Mouse (Mus musculus) mouse trophoblast stem cell (cell line): ENCODE measurements around the gene Bco2.

ENCODE experiments used
- in situ Hi-C, 2 experiments: fragments of 300-500 bp; cut with MseI, MboI; formaldehyde crosslinking; loops; 2 replicates in 1 of 2; 3 replicates in 1 of 2; pipeline ENCODE4 v1.15.1; 2025

The Bco2 gene

GRCm38 (mm10) chr9:50520748-50521147 is 34.2 kb downstream of the Bco2 start:
- in situ Hi-C loops, result loop anchor here in 1 of 2 experiments (5.0 kb wide), 1 partner anchor 53 kb away; no protein-coding TSS in a partner anchor

- in situ Hi-C loops, result no loop called here
Measured at GRCm38 (mm10) chr9:50518781-50519180, 36.2 kb downstream of the Bco2 start.

GRCm38 (mm10) chr9:50515462-50515861 is 39.5 kb downstream of the Bco2 start:
- in situ Hi-C loops, result no loop called here

GRCm38 (mm10) chr9:50507570-50507969 is 47.4 kb downstream of the Bco2 start:
- in situ Hi-C loops, result no loop called here

- in situ Hi-C loops, result no loop called here
Measured at GRCm38 (mm10) chr9:50505405-50505804, 49.6 kb downstream of the Bco2 start.

- in situ Hi-C loops, result no loop called here
Measured at GRCm38 (mm10) chr9:50502949-50503348, 52.0 kb downstream of the Bco2 start.

- in situ Hi-C loops, result no loop called here
Measured at GRCm38 (mm10) chr9:50500974-50501501, 53.9 kb downstream of the Bco2 start.

GRCm38 (mm10) chr9:50500467-50500973 is 54.5 kb downstream of the Bco2 start:
- in situ Hi-C loops, result no loop called here

- in situ Hi-C loops, result no loop called here
Measured at GRCm38 (mm10) chr9:50499781-50500180, 55.2 kb downstream of the Bco2 start.

- in situ Hi-C loops, result no loop called here
Measured at GRCm38 (mm10) chr9:50498815-50499214, 56.2 kb downstream of the Bco2 start.

DNA sequence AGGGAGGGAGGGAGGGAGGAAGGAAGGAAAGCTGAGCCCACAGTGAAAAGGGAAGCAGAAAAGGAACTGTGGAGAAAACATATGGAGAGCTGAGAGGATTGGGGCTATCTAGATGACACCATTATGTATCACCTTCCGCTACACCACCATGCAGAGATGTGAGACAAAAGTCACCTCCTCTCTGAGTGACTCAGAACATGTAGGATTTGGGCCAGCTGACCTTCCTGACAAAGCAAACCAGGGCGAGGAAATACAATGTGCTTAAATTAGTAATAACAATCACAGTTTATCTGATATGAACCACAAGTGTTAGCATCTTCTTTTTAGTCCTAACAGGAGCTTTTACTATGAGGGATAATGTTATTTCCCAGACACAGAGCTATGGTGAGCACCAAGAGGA is 57.4 kb downstream of the Bco2 start:
- in situ Hi-C loops, result no loop called here

DNA sequence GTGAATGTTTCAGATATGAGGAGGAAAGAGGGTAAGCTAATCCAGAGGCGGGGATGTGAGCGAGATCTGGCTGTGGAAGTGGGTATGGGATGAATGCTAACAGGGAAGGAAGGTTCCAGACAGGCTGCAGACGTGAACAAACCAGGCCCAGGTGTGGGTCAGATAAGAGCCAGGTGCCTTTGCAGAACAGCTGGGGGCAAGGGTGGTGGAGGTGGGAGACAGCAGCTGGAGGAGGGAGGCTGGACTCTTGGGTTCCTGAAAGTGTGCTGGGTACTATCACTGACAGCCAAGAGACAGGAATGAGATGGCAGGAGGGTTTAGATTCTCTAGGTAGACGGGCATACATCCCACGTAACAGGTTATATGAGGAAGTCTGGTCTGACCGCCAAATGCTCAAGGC is 57.9 kb downstream of the Bco2 start:
- in situ Hi-C loops, result no loop called here

DNA sequence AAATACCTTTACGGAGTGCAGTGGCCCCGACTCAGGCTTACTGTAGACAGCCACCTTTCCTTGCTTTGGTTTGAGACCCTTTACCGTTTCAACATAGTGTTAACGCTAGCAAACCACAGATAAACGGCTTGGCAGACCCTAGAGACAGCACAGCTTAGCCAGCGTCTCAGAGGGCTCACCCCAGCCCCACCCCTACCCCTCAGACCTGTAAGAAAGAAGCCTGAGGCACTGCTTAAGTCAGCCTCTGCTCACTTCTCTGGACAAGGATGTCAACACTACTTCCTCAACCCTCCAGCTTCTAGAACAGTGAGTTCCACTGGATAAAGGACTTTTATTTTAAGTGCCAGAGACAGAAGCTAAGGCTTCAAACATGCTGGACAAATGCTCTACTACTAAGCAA is 58.4 kb downstream of the Bco2 start:
- in situ Hi-C loops, result no loop called here

- in situ Hi-C loops, result no loop called here
Measured at GRCm38 (mm10) chr9:50496151-50496505, 58.9 kb downstream of the Bco2 start.

DNA sequence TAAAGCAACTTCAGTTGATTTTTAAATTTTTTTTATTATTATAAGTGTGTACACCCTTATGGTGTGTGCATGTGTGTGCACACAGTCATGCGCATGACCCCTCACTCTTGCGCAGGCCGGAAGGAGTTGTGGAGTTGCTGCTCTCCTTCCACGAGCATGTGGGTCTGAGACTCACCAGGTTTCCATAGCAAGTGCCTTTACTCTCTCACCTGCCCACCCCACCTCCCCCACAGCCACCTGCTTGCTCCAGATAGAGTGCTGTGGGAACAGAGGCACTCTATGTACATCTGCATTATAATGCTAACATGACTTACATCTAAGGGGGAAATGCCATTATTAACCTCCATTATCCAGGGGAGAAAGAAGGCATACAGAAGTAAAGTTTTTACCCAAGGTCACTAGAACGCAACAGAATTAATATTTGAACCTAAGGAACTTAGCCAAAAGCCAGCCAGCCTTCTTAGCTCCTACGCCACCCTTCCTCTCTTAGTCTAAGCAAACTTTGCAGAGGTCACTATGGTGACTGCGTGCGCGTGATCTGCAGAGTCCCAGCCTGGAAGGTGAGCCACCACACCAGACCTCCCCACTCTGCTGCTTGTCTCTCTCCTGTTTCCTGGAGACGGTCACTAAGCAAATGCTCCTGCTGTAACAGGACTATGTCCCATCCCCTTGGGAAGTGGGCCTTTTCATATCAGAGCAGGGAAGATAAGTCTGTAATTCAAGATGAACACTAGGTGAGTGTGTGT is 59.4 kb downstream of the Bco2 start:
- in situ Hi-C loops, result no loop called here

GRCm38 (mm10) chr9:50494311-50494710 is 60.7 kb downstream of the Bco2 start, which contains the start of gene Plet1:
Plet1 (plus strand) TSS chr9:50494525.
- in situ Hi-C loops, result no loop called here

DNA sequence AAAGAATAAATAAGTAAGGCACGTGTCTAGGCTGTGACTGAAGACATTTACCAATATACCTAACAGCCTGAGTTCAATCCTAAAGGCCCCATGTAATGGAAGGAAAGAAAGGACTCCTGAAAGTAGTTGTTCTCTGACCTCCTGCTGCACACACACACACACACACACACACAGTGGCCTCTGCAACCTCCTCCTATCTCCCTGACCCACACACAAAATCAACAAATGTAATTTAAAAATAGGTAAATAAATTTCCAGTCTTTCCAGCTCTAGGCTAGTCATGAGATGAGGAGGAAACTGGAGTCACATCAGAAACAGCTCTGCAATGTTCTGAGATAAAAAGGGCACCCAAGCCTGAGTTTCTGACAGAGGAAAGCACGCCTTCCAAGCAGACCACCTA is 61.2 kb downstream of the Bco2 start:
- in situ Hi-C loops, result no loop called here

DNA sequence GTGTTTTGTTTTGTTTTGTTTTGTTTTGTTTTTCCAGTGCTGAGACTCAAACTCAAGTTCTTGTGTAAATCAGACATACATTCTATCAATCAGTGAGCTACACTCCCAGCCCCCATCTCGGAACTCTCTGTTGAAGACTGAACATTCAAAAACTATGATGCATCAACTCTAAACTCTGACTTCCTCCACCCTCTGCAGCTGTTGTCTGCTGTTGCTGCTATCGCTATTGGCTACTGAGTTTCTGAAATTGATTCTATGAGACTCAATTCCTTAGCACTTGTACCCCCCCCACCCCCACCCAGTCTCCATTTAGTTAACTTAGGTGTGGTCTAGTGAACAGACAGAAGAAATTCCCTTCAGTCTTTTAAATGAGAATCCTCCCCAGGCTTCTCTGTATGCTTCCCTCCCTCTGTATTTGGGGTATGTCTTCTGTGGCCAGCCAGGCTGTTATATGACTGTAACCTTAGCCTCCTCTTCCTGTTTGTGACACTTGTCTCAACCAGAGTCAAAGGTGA is 63.4 kb downstream of the Bco2 start:
- in situ Hi-C loops, result no loop called here

GRCm38 (mm10) chr9:50490836-50491235 is 64.1 kb downstream of the Bco2 start:
- in situ Hi-C loops, result no loop called here

DNA sequence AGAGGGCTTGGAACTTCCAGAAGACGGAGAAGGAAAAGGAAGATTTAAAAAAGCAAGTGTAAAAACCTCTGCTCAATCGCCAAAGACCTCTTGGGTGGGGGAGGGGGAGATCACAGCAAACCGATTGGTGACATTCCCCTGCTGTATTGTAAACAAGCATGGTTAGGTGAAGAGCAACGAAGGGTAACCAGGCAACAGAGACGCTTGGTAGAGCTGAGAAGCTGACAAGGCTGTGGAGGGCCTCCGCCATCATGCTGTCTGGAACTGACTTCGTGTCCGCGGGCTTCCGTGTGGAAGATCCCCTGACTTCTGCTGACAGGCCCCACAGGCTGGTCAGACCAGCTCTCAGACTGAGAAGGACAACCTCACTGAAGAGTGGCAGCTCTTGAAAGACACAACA is 69.5 kb downstream of the Bco2 start:
- in situ Hi-C loops, result no loop called here
